Mouse (Mus musculus) G1E (cell line): ENCODE results near the gene Gmpr. TPM values are rescaled to one million over a fixed set of nuclear protein-coding genes. Genes with fewer than 3 reads are reported as not detected.
A peak's percentile ranks its signal among the peaks of the same experiment; 100 is the strongest.

Source experiments
- ATAC-seq: 2 replicates; pipeline ENCODE4 v1.8.0; 2016; ENCODE audit warnings: mild to moderate bottlenecking; ENCODE audit not compliant: insufficient number of reproducible peaks, poor library complexity, low FRiP score, severe bottlenecking; ENCODE audit errors: extremely low read depth
- DNase-seq: peaks from one replicate; pipeline ENCODE4 v3.0.0; 2012; ENCODE audit warnings: low spot score
- H3K27me3 ChIP-seq: 2 replicates; pipeline ENCODE4 v1.6.1; 2012; ENCODE audit warnings: mild to moderate bottlenecking, low read length, inconsistent platforms; ENCODE audit not compliant: insufficient read depth
- H3K36me3 ChIP-seq: replicated peaks from 2 replicates; pipeline ENCODE3; 2012; ENCODE audit warnings: mild to moderate bottlenecking, inconsistent platforms
- H3K4me1 ChIP-seq: 2 replicates; pipeline ENCODE4 v1.6.1; 2012; ENCODE audit warnings: low read depth, low read length, inconsistent platforms, mixed read lengths; ENCODE audit not compliant: insufficient read depth
- H3K4me3 ChIP-seq: 2 replicates; pipeline ENCODE4 v1.5.1; 2012; ENCODE audit warnings: low read depth, mild to moderate bottlenecking, inconsistent platforms, low read length, moderate library complexity, mixed read lengths
- H3K9me3 ChIP-seq: replicated peaks from 2 replicates; pipeline ENCODE4 v1.6.1; 2012; ENCODE audit warnings: inconsistent platforms
- CTCF ChIP-seq: IDR thresholded peaks from 2 replicates; pipeline ENCODE4 v1.5.1; 2012; ENCODE audit warnings: low read depth, low read length, inconsistent platforms, mixed read lengths
- GATA1 ChIP-seq: IDR thresholded peaks from 2 replicates; pipeline ENCODE4 v1.6.1; 2012; ENCODE audit warnings: borderline replicate concordance, low read length, inconsistent platforms, mixed read lengths
- GATA2 ChIP-seq: IDR thresholded peaks from 2 replicates; pipeline ENCODE4 v1.6.1; 2012; ENCODE audit warnings: low read depth, low read length, inconsistent platforms, borderline replicate concordance
- POLR2AphosphoS5 ChIP-seq: IDR thresholded peaks from 2 replicates; pipeline ENCODE4 v1.6.1; 2012; ENCODE audit warnings: low read depth, low read length, inconsistent platforms; ENCODE audit not compliant: insufficient replicate concordance
- TAL1 ChIP-seq: conservative IDR thresholded peaks from 2 replicates; pipeline ENCODE4 v1.6.1; 2012; ENCODE audit warnings: low read depth, low read length, inconsistent platforms, mixed read lengths
- polyA plus RNA-seq: library from polyadenylated mRNA; stranded (reverse); fragments of >175 nt; gene quantifications from 2 replicates; pipeline ENCODE4 v1.2.3, GENCODE M21; 2012
- total RNA-seq, 2 experiments: library from RNA; stranded (forward) in 1 of 2; stranded (reverse) in 1 of 2; fragments of 200-1000 nt in 1 of 2; fragments of >200 nt in 1 of 2; fragmentation: Nextera tagmentation in 1 of 2; gene quantifications; 2 replicates each; pipeline ENCODE4 v1.2.3; 2014 to 2017

Gmpr gene
- total RNA-seq (2014; fragmentation: Nextera tagmentation) = 82.4 and 85.9 TPM in 2 replicates
- 309 and 311 TPM in 2 replicates for total RNA-seq (2017)
- 372 and 448 TPM in 2 replicates for polyA plus RNA-seq

DNA sequence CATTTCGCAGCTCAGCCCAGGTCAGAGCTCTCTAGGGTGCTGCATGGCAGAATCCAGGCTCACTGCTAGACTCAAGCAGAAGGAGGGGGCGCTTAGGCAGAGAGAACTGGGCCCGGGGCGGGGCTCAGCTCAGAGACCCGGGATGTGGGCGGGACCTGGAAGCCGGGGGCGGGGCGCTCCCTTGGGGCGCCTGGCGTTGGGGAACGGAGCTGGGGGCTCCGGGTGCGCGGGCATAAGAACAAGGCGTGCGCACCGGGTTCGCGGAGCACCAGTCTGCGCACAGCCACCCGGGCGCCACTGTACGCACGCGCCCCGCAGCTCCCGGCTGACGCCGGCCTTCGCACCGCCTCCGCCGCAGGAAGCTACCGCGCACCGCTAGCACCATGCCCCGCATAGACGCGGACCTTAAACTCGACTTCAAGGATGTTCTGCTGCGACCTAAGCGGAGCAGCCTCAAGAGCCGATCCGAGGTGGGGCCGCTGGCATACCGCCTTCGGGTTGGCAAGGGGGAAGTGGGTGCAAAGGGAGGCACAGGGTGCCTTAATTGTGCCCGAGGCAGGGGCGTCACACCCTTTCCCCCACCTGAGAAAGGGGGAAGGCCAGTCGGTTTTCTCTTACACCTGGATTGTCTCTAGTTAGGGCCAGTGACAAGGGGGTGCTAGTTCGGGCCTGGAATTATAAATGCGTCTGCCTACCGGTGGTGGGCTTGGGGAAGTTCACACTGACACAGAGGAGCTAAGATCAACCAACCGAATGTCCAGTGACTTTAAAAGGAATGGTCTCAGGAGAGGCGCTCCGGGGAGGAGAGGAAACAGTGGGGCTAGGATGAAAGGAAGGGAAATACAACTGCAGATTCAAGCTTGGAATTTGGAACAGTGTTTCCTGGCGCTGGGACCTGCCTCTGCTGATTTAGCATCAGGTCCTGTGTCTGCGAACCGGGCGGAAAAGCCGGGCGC, at the start of gene Gmpr:
Gmpr (plus strand) TSS at position 171 of the 956 bp plus-strand sequence.
- ATAC-seq (peak; percentile 59), DNase-seq (peak; percentile 72)
- Histone ChIP-seq H3K4me3 (peak within 1 kb of the TSS; percentile 91), H3K4me1 (peaks cover 70% of the 10 kb centered on the region), H3K36me3 (peaks cover 19% of the 10 kb centered on the region), H3K9me3 (peaks cover 3% of the 10 kb centered on the region; the same call in 1 of the 2 replicates), H3K27me3 (no peaks in the 10 kb centered on the region)
- TF ChIP-seq GATA2 (no peak), GATA1 (no peak), POLR2AphosphoS5 (no peak), CTCF (no peak), TAL1 (no peak)

- Histone ChIP-seq H3K4me3 (no peak overlapping the region), H3K9me3 (no peaks in the 10 kb centered on the region), H3K4me1 (peaks cover 16% of the 10 kb centered on the region), H3K27me3 (peaks cover 13% of the 10 kb centered on the region), H3K36me3 (no peaks in the 10 kb centered on the region)
- ATAC-seq = no peak
- TF ChIP-seq CTCF (no peak), GATA1 (no peak), POLR2AphosphoS5 (no peak), TAL1 (no peak), GATA2 (no peak)
- no peak for DNase-seq
Measured at GRCm38 (mm10) chr13:45457459-45457858, 49.8 kb upstream of the Gmpr start.

GRCm38 (mm10) chr13:45460177-45460576, 47.1 kb upstream of the Gmpr start:
- Histone ChIP-seq H3K27me3 (peaks cover 21% of the 10 kb centered on the region), H3K4me3 (no peak overlapping the region), H3K36me3 (no peaks in the 10 kb centered on the region), H3K4me1 (peaks cover 7% of the 10 kb centered on the region), H3K9me3 (no peaks in the 10 kb centered on the region)
- ATAC-seq (no peak), DNase-seq (no peak)
- no peak for TF ChIP-seq TAL1
- TF ChIP-seq GATA1 = no peak
- TF ChIP-seq POLR2AphosphoS5 = no peak
- TF ChIP-seq CTCF = no peak
- TF ChIP-seq GATA2 = no peak

- no peak for ATAC-seq
- H3K36me3 ChIP-seq = no peaks in the 10 kb centered on the region
- TF ChIP-seq POLR2AphosphoS5 (no peak), TAL1 (no peak)
- no peak overlapping the region for H3K4me3 ChIP-seq
- no peaks in the 10 kb centered on the region for H3K9me3 ChIP-seq
- no peaks in the 10 kb centered on the region for H3K4me1 ChIP-seq
- no peak for DNase-seq
- H3K27me3 ChIP-seq = peaks cover 23% of the 10 kb centered on the region
Measured at GRCm38 (mm10) chr13:45461370-45461958, 45.8 kb upstream of the Gmpr start.

DNA sequence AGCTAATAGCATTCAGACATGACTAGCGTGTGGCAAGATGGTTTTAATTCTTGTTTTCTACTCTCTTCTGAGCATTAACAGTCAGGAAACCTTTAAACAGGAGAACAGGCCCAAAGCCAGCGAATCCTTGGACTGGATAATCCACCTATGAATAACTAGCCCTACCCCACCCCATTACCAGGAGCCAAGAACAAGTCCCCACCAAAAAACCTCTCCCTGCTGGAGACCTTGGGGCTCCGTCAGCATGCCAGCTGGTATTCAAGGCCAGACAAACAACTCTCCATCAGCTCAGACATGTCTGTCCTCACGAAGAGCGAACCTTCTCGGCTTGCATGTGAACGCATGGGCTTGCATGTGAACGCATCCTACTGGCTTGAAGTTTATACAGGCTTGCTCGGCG, 41.6 kb upstream of the Gmpr start:
- H3K36me3 ChIP-seq = no peaks in the 10 kb centered on the region
- no peaks in the 10 kb centered on the region for H3K9me3 ChIP-seq
- DNase-seq = no peak
- ATAC-seq = no peak
- peaks cover 32% of the 10 kb centered on the region for H3K27me3 ChIP-seq
- no peaks in the 10 kb centered on the region for H3K4me1 ChIP-seq
- TF ChIP-seq CTCF (no peak), POLR2AphosphoS5 (no peak), TAL1 (no peak), GATA2 (no peak), GATA1 (no peak)
- no peak overlapping the region for H3K4me3 ChIP-seq

- DNase-seq = no peak
- Histone ChIP-seq H3K36me3 (no peaks in the 10 kb centered on the region), H3K27me3 (peaks cover 32% of the 10 kb centered on the region), H3K4me3 (no peak overlapping the region), H3K9me3 (no peaks in the 10 kb centered on the region), H3K4me1 (no peaks in the 10 kb centered on the region)
- ATAC-seq = no peak
- TF ChIP-seq GATA1 (no peak), TAL1 (no peak), CTCF (no peak), POLR2AphosphoS5 (no peak), GATA2 (no peak)
Measured at GRCm38 (mm10) chr13:45466031-45466519, 41.2 kb upstream of the Gmpr start.
